Mouse (Mus musculus): ENCODE measurements at regions not wholly inside any gene's neighbourhood (a gene's known extent, or its start where the extent isn't known, plus 50 kb on each side); places are given as distances from the start of the nearest gene placed in this dataset.
A peak's percentile ranks its signal among the peaks of the same experiment; 100 is the strongest.
"Not testable (repeated sequence)": the region's sequence is repeated elsewhere in the genome, so short reads cannot be mapped to it uniquely, and the experiment has no call there.

DNA sequence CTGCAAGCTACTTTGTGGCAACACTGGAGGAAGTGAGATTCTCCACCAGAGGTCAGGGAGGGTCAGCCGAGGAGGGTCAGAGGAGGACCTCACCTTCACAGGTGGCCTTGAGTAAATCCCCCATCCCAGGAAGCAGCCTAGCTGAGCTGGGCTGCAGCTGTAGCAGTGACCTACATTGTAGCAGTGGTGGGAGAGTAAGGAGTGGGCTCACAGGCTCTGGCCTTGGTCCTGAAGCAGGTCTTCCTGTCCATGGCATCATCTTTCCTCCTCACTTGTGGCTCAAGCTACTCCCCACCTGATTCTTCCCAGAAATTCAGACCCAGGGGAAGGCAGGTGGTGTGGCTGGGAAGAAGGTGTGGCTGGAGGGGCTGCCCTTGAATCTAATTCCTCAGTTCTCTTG, 84.3 kb downstream of the 1810013L24Rik start:
- not testable (repeated sequence) for H3K4me3 ChIP-seq (replicated peaks); ATAC-seq; H3K27me3 ChIP-seq; H3K4me2 ChIP-seq (replicated peaks); H3K4me1 ChIP-seq (replicated peaks); H3K36me3 ChIP-seq; H3K27ac ChIP-seq; H3K9ac ChIP-seq (replicated peaks); H3K9me3 ChIP-seq
- 63% methylated on average over 1 of the region's 1 CpGs for WGBS

DNA sequence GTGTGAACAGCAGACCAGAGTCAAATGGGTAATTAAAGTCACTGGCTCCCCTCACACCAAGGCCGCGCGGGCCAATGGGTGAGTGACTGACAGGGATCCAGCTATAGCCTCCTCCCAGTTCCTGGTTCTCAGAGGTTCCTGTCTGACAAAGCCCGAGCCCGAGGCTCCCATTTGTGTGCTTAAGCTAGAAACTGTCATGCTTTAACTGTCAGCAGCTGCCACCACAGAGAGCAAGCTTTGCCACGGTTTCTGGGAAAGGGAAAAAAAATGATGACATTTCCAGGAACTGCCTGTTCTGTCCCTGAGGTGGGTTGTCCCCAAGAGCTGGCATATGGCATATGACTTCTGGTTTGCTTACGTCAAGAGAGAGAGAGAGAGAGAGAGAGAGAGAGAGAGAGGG, 86.2 kb downstream of the 1810013L24Rik start:
- Histone ChIP-seq H3K4me2 (replicated peaks) (no peak overlapping the region), H3K36me3 (no peaks in the 10 kb centered on the region), H3K27ac (0 out of 2 replicates have a peak overlapping the region, but pooled peaks have one; percentile 49), H3K4me1 (replicated peaks) (peaks cover 4% of the 10 kb centered on the region; the same call in 1 of the 2 replicates), H3K27me3 (no peaks in the 10 kb centered on the region), H3K4me3 (replicated peaks) (no peak overlapping the region), H3K9ac (replicated peaks) (no peak overlapping the region), H3K9me3 (no peaks in the 10 kb centered on the region)
- ATAC-seq, result no peak
- WGBS, result 52% methylated on average over 7 of the region's 7 CpGs

DNA sequence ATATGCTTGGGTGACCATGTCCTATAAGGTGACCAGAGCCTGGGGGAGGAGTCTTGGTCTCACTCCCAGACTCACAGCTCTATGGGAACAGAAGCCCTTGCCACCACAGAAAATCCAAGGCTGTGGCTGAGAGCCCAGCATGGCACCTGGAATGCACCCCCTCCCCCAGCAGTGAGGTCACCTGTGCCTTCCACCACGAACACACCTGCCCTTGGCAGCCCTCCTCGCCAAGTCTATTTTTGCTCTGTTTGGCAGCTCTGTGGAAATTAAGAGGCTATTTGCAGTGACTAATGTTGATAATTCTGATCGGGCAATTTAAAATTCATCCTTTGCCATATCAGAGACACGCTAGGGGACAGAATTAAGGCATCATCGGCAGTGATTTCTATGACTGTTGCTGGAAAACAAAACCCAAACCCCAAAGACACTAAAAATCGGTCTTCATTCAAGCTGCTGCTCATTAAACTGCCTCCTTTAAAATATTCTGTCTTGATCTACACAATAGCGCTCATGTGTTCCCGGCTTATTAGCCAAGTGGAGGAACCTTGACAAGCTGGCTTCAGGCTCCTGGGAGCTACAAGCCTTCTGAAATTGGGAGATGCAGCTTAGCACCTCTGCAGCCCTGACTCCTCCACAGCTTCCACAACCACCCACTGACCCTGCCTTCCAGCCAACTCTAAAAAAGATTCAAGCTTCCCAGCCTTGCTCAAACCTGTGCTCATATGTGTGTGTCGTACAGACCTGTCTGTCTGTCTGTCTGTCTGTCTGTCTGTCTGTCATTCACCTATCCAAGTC, 89.0 kb downstream of the 1810013L24Rik start:
- Histone ChIP-seq H3K4me2 (replicated peaks) (no peak overlapping the region), H3K9ac (replicated peaks) (no peak overlapping the region), H3K36me3 (no peaks in the 10 kb centered on the region), H3K4me3 (replicated peaks) (no peak overlapping the region), H3K27me3 (no peaks in the 10 kb centered on the region), H3K4me1 (replicated peaks) (peaks cover 4% of the 10 kb centered on the region; the same call in 1 of the 2 replicates), H3K9me3 (no peaks in the 10 kb centered on the region), H3K27ac (no peak overlapping the region)
- WGBS, result 86% methylated on average over 9 of the region's 9 CpGs
- no peak for ATAC-seq

DNA sequence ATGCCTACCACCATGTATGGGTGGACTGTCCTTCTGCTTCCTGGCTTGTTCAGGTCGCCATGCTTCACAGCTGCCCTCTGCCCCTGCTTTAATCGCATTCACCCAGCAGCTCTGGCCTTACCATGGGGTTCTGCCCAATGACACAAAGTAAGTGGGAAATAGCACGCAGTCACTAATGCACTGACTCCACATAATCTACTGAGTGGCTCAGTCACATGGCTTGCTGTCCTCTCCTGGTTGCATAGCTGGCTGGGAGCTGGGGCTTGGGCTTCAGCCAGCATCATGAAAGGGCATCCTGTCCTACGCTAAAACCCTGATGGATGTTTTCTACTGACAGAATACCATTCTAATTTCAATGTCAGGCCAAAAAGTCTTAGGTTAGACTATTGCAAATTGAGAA, 94.8 kb downstream of the 1810013L24Rik start:
- Histone ChIP-seq H3K9ac (replicated peaks) (no peak overlapping the region), H3K4me1 (replicated peaks) (no peaks in the 10 kb centered on the region), H3K4me2 (replicated peaks) (no peak overlapping the region), H3K4me3 (replicated peaks) (no peak overlapping the region), H3K27me3 (no peaks in the 10 kb centered on the region), H3K36me3 (no peaks in the 10 kb centered on the region), H3K9me3 (no peaks in the 10 kb centered on the region), H3K27ac (no peak overlapping the region)
- WGBS, result 83% methylated on average over 4 of the region's 4 CpGs
- no peak for ATAC-seq

DNA sequence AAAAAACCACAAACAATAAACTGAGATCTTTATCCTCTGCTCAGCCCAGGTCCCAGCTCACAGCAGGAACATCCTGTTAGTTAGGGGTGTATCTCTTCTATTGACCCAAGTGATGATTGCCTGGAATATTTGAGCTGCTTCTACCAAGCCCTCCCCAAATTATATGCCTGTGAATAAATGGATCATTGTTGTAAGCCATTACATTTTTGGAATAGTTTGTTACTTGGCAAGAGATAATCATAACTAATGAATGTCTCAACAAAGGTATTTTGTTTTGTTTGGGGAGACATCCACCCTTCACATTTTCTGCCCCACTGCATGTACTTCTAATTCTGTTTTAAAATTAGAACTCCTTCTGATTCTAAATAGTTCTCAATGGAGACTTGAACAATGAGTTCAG, 102.1 kb downstream of the 1810013L24Rik start:
- Histone ChIP-seq H3K27ac (no peak overlapping the region), H3K4me1 (replicated peaks) (peaks cover 3% of the 10 kb centered on the region; the same call in 1 of the 2 replicates), H3K36me3 (no peaks in the 10 kb centered on the region), H3K27me3 (no peaks in the 10 kb centered on the region), H3K4me2 (replicated peaks) (no peak overlapping the region), H3K9ac (replicated peaks) (no peak overlapping the region), H3K9me3 (no peaks in the 10 kb centered on the region; the same call in 1 of the 2 replicates), H3K4me3 (replicated peaks) (no peak overlapping the region)
- no peak for ATAC-seq

DNA sequence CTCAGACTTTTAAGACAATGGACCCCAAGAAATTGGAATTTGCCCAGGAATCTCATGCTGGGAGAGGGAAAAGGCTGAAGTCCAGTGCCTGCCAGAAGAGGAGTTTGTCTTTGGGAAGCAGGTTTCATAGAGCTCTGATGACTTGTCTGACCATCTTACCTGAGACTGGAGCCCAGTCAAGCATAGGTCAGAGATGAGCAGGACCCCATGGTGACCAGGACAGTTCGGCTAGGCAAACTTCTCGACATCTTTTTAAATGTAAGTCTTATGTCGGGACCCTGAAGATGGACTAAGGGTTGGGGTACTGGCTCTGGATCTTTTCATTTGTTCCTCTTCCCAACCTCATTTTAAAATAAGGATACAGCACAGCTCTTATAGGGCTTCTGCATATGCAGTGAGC, 103.2 kb downstream of the 1810013L24Rik start:
- H3K27me3 ChIP-seq, result no peaks in the 10 kb centered on the region
- no peaks in the 10 kb centered on the region for H3K36me3 ChIP-seq
- 95% methylated on average over 3 of the region's 3 CpGs for WGBS
- no peak overlapping the region for H3K27ac ChIP-seq
- no peak overlapping the region for H3K4me3 ChIP-seq (replicated peaks)
- no peak overlapping the region for H3K9ac ChIP-seq (replicated peaks)
- peaks cover 3% of the 10 kb centered on the region; the same call in 1 of the 2 replicates for H3K4me1 ChIP-seq (replicated peaks)
- H3K4me2 ChIP-seq (replicated peaks), result no peak overlapping the region
- no peak for ATAC-seq
- no peaks in the 10 kb centered on the region; the same call in 1 of the 2 replicates for H3K9me3 ChIP-seq

DNA sequence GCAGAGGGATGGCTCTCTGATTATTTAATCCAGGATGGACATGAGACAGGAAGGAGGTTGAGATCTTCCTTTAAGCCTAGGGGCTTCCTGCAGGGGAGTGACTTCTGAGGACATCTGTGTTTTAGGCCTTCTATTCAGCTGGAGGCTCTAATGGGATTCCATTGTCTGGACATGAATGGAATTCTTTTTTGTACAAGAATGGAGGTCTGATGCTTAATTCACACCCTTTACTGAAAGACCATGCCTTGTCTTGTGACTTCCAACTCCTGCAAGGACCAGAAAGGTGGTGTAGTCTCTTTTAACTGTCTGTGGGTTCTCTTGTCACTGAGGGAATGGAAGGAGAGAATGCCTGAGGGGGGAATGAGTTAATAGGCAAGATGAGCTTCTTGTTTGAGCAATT, 106.5 kb downstream of the 1810013L24Rik start:
- ATAC-seq, result no peak
- Histone ChIP-seq H3K9me3 (no peaks in the 10 kb centered on the region; the same call in 1 of the 2 replicates), H3K4me2 (replicated peaks) (no peak overlapping the region), H3K4me3 (replicated peaks) (no peak overlapping the region), H3K36me3 (no peaks in the 10 kb centered on the region), H3K27ac (no peak overlapping the region), H3K27me3 (no peaks in the 10 kb centered on the region), H3K9ac (replicated peaks) (no peak overlapping the region), H3K4me1 (replicated peaks) (peaks cover 3% of the 10 kb centered on the region; the same call in 1 of the 2 replicates)

DNA sequence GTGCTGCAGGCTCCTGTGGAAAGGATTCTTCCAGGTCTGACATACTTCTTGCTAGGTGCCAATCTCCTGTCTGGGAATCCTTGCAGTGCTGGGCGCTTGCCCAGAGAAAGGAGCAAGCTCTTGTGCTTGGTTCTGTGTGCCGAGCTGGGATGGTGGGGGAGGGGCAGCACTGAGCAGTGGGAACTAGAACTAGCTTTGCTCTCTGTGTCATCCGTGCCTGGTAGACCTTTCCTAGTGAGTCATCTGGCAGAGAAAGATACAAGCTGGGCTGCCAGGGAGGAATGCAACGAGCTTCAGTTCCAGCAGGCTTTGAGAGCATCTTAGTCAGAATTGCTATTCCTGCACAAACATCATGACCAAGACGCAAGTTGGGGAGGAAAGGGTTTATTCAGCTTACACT, 108.6 kb downstream of the 1810013L24Rik start:
- Histone ChIP-seq H3K9ac (replicated peaks) (no peak overlapping the region), H3K4me2 (replicated peaks) (no peak overlapping the region), H3K9me3 (no peaks in the 10 kb centered on the region), H3K27ac (no peak overlapping the region), H3K4me1 (replicated peaks) (peaks cover 3% of the 10 kb centered on the region; the same call in 1 of the 2 replicates), H3K36me3 (no peaks in the 10 kb centered on the region), H3K27me3 (no peaks in the 10 kb centered on the region), H3K4me3 (replicated peaks) (no peak overlapping the region)
- ATAC-seq, result no peak
- 55% methylated on average over 5 of the region's 5 CpGs for WGBS

DNA sequence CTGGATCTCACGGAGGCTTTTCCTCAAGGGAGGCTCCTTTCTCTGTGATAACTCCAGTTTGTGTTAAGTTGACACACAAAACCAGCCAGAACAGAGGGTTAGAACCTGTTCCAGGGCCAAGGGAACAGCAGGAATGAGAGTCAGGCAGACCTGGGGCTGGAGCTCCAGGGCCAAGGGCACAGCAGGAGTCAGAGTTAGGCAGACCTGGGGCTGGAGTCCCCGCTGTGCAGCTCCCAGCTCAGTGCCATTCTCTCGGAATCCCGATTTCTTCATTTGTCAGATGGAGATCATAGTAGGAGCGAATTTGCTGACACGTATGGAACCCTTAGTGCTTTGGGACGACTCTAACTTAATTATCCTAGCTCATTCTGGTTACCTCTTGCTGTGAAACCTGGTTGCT, 109.2 kb downstream of the 1810013L24Rik start:
- Histone ChIP-seq H3K27me3 (no peaks in the 10 kb centered on the region), H3K4me2 (replicated peaks) (no peak overlapping the region), H3K9ac (replicated peaks) (no peak overlapping the region), H3K4me3 (replicated peaks) (no peak overlapping the region), H3K36me3 (no peaks in the 10 kb centered on the region), H3K4me1 (replicated peaks) (peaks cover 3% of the 10 kb centered on the region; the same call in 1 of the 2 replicates), H3K27ac (no peak overlapping the region), H3K9me3 (no peaks in the 10 kb centered on the region)
- ATAC-seq, result no peak
- WGBS, result 48% methylated on average over 7 of the region's 7 CpGs

DNA sequence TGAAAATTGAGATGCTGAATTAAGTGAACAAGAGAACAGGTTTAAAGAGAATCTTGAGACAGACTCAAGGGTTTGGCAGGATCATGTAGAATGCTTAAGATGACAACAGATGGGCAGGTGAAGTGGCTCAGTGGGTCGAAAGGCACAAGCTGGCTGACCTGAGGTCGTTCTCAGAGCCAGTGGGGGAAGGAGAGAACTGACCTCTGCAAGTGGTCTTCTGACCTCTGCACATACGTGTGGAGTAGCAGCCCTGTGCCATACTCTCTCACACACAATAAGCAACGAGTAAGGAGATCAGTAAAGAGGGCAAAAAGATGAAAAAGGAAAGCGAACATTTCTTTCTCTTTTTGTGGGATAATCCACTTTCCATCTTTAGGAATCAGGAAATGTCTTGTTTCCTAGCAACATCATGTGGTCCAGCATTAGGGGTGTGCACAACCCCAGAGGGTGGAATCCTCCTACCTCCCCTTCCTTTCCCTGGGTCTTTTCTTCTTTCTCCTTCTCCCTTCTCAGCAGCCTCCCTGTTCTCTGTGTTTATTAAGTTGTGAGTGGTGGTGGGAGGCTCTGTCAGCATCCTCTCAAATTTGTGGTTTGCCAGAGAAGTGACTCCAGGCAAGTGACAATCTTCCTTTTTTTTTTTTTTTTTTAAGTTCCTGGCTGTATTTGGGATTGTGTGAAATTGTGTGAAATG, 114.7 kb downstream of the 1810013L24Rik start:
- H3K36me3 ChIP-seq, result no peaks in the 10 kb centered on the region
- H3K9me3 ChIP-seq, result no peaks in the 10 kb centered on the region
- WGBS, result 4% methylated on average over 5 of the region's 5 CpGs
- H3K4me3 ChIP-seq (replicated peaks), result no peak overlapping the region
- no peak overlapping the region for H3K9ac ChIP-seq (replicated peaks)
- peak overlapping the region; percentile 44; the same call in 1 of the 2 replicates for H3K27ac ChIP-seq
- no peak overlapping the region; the same call in 1 of the 2 replicates for H3K4me2 ChIP-seq (replicated peaks)
- H3K27me3 ChIP-seq, result no peaks in the 10 kb centered on the region
- peaks cover 23% of the 10 kb centered on the region for H3K4me1 ChIP-seq (replicated peaks)
- ATAC-seq, result peak; percentile 56; the same call in 1 of the 2 replicates

DNA sequence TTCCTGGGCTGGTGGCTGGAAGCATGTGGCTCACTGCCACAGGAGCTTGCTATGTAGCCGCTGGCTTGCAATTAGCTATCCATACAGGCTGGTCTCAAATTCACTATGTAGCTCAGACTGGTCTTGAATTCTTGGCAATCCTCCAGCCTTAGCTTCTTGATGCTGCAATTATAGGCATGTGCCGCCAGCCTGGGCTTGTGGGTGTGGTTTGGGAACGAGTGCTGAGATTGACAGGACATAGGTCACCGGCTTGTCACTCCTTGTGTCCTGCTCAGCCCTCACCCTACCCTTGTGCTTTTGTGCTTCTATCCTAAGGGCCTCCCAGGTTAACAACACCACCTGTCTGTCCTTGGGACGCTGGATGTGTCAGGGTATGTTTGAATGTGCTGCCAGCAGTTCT, 117.9 kb downstream of the 1810013L24Rik start:
- WGBS, result 63% methylated on average over 5 of the region's 5 CpGs
- H3K4me1 ChIP-seq (replicated peaks), result peaks cover 23% of the 10 kb centered on the region
- no peak overlapping the region for H3K9ac ChIP-seq (replicated peaks)
- no peak overlapping the region for H3K4me2 ChIP-seq (replicated peaks)
- no peaks in the 10 kb centered on the region for H3K36me3 ChIP-seq
- H3K27me3 ChIP-seq, result no peaks in the 10 kb centered on the region
- H3K4me3 ChIP-seq (replicated peaks), result no peak overlapping the region
- peak; percentile 56 for ATAC-seq
- H3K27ac ChIP-seq, result no peak overlapping the region
- no peaks in the 10 kb centered on the region for H3K9me3 ChIP-seq

DNA sequence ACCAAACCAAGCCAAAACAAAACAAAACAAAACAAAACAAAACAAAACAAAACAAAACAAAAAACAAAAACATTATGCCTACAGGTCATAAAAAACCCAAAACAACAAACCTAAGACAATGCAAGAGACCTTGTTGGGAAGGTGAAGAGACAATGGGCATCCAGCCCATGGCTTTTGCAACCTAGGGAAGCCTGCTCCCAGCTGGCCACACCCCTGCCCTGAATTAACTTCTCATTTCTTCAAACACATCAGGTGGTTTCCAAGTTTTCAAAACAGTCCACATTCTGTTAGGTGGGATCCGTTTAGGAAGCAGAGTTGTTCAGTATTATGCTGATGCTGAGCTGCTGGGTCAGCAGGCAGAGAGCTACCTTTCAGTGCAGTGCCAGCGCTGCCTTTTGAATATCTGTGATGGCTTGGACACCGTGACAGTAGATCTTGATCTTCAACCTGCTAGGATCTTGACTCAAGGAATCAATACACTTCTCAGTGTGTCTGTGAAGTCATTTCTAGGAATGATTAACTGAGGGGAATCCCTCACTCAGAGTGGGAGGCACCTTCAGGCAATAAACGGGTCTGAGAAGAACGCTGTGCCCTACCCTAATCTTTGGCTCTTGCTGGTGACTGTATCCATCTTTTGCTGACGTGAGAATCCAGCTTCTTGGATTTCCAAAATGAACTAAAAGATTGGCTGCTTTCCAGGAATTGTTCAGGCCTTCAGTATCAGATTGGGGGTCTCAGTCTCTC, 121.4 kb downstream of the 1810013L24Rik start:
- no peak for ATAC-seq
- no peak overlapping the region for H3K4me2 ChIP-seq (replicated peaks)
- peaks cover 7% of the 10 kb centered on the region; the same call in 1 of the 2 replicates for H3K4me1 ChIP-seq (replicated peaks)
- H3K9ac ChIP-seq (replicated peaks), result no peak overlapping the region
- 88% methylated on average over 6 of the region's 6 CpGs for WGBS
- H3K4me3 ChIP-seq (replicated peaks), result no peak overlapping the region
- no peak overlapping the region for H3K27ac ChIP-seq
- H3K27me3 ChIP-seq, result no peaks in the 10 kb centered on the region
- H3K9me3 ChIP-seq, result no peaks in the 10 kb centered on the region
- no peaks in the 10 kb centered on the region for H3K36me3 ChIP-seq
